In the genomic region with DNA sequence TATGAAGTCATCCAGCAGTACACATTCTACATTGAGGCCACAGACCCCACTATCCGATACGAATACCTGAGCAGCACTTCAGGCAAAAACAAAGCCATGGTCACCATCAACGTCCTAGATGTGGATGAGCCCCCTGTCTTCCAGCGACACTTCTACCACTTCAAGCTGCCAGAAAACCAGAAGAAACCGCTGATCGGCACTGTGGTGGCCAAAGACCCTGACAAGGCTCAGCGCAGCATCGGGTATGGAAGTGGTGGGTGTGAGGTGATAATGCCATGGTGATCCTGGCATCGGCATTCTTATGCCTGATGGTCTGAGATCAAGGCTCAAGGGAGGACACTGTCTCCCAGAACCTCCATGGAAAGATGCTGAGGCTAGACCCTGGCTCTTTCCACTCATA, we compare ENCODE assay signal across 22 mouse cellular contexts. TPM values are rescaled to one million over a fixed set of nuclear protein-coding genes. Genes with fewer than 3 reads are reported as not detected.
"Had no signal": no experiment of that assay in that cellular context is flagged by ENCODE, and none has a peak within 500 bp of the region (broad histone marks: within the 10 kb centered on the region; RNA-seq: fewer than 3 reads in every experiment).

No protein-coding gene starts in this region.

- H3K36me3 ChIP-seq: heart, embryonic 15.5 days; hindbrain, embryonic 10.5 days; hindbrain, embryonic 12.5 days; limb, embryonic 10.5 days; limb, embryonic 12.5 days; liver, embryonic 13.5 days; liver, embryonic 15.5 days had no signal

- H3K27ac ChIP-seq: gastrocnemius, adult 2 months; heart, embryonic 13.5 days; heart, embryonic 15.5 days; hindbrain, embryonic 10.5 days; hindbrain, embryonic 12.5 days; hindbrain, embryonic 14.5 days; layer of hippocampus, adult 2 months; left cerebral cortex, adult 2 months; limb, embryonic 10.5 days; limb, embryonic 12.5 days; liver, embryonic 13.5 days; liver, embryonic 15.5 days had no signal

- H3K27me3 ChIP-seq: heart, embryonic 13.5 days; heart, embryonic 15.5 days; hindbrain, embryonic 12.5 days; limb, embryonic 12.5 days; liver, embryonic 13.5 days; liver, embryonic 15.5 days had no signal

- DNase-seq: gastrocnemius, adult 2 months; gastrocnemius, postnatal 10 days; gastrocnemius, postnatal 25 days; heart, postnatal 14 days; kidney, adult 18-20 months; kidney, adult 8-10 months; kidney, postnatal 14 days; kidney, postnatal 4 days; liver; liver, embryonic 13.5 days had no signal

- H3K9me3 ChIP-seq: heart, embryonic 13.5 days; heart, embryonic 15.5 days; hindbrain, embryonic 10.5 days; hindbrain, embryonic 12.5 days; limb, embryonic 10.5 days; limb, embryonic 12.5 days; liver, embryonic 13.5 days; liver, embryonic 15.5 days had no signal

- H3K4me3 ChIP-seq: gastrocnemius, adult 2 months; heart, embryonic 13.5 days; heart, embryonic 15.5 days; hindbrain, embryonic 10.5 days; hindbrain, embryonic 12.5 days; layer of hippocampus, adult 2 months; left cerebral cortex, adult 2 months; limb, embryonic 10.5 days; limb, embryonic 12.5 days; liver, embryonic 13.5 days; liver, embryonic 15.5 days had no signal

- H3K4me1 ChIP-seq: hindbrain, embryonic 10.5 days; hindbrain, embryonic 12.5 days; limb, embryonic 10.5 days; limb, embryonic 12.5 days; liver, embryonic 13.5 days; liver, embryonic 15.5 days had no signal

RNA-seq across cellular contexts. Expression of a gene that starts 29.5 kb away (rescaled TPM):
- total RNA-seq: granulocyte monocyte progenitor cell, adult 5-6 weeks had no signal

RNA-seq across cellular contexts. Expression of a gene that starts 39.3 kb away (rescaled TPM):
- total RNA-seq: granulocyte monocyte progenitor cell, adult 5-6 weeks had no signal
- polyA plus RNA-seq: inflammation-experienced regulatory T-cells, adult 6 months; liver, embryonic 13.5 days had no signal
